ENCODE assay signal across 8 mouse cellular contexts in genomic region chr13:24713434-24714000, GRCm38 (mm10). TPM values are rescaled to one million over a fixed set of nuclear protein-coding genes. Genes with fewer than 3 reads are reported as not detected.
DNase-seq lines count a peak whose midpoint lies in the region; ATAC-seq lines count a peak whose summit lies in the region.

No protein-coding gene starts in this region.

- peak; percentile 69; the same call in 1 of the 2 replicates for ATAC-seq in hindbrain, embryonic 12.5 days (ENCODE audit: low FRiP score)

- no peak overlapping the region for H3K9ac ChIP-seq in hindbrain, embryonic 12.5 days

- no peak overlapping the region for H3K27ac ChIP-seq in hindbrain, embryonic 12.5 days

- DNase-seq in NIH3T3 (ENCODE audit: low read depth) = peak; percentile 86
- DNase-seq in cerebellum, adult 9-11 months = peak; percentile 82
- peak; percentile 72 to 82 for DNase-seq in frontal cortex, postnatal 10 days (ENCODE audit: low spot score in 2 of 2)
- peak; percentile 90 to 92 for DNase-seq in layer of hippocampus, postnatal 14 days (ENCODE audit: low spot score in 2 of 2)
- peak; percentile 92 for DNase-seq in lung, postnatal 10 days
- peak; percentile 64 for DNase-seq in retina, postnatal 7 days (ENCODE audit: low read depth, low spot score)
- DNase-seq in urinary bladder, adult 18-20 months (ENCODE audit: low spot score in 2 of 2) = peak; percentile 79 to 94

- peak overlapping the region; percentile 5; the same call in 1 of the 2 replicates for H3K4me3 ChIP-seq in hindbrain, embryonic 12.5 days

- 6% methylated on average over 16 of the region's 16 CpGs for WGBS in hindbrain, embryonic 12.5 days

- peaks cover 14% of the 10 kb centered on the region for H3K4me1 ChIP-seq in hindbrain, embryonic 12.5 days

- H3K36me3 ChIP-seq in hindbrain, embryonic 12.5 days = peaks cover 19% of the 10 kb centered on the region; the same call in 1 of the 2 replicates

- H3K9me3 ChIP-seq in hindbrain, embryonic 12.5 days (replicated peaks) = no peaks in the 10 kb centered on the region

- peaks cover 6% of the 10 kb centered on the region; the same call in 1 of the 2 replicates for H3K27me3 ChIP-seq in hindbrain, embryonic 12.5 days

- H3K4me2 ChIP-seq in hindbrain, embryonic 12.5 days (replicated peaks) = peak overlapping the region; percentile 31

RNA-seq across cellular contexts. Expression of gene Armh2, which starts 27.5 kb away (rescaled TPM):
- polyA plus RNA-seq in hindbrain, embryonic 12.5 days (2016; fragmentation: Nextera tagmentation; extraction: Ambion mirVana) = not detected in 2 replicates
- not detected for total RNA-seq in layer of hippocampus, postnatal 14 days (2021)

RNA-seq across cellular contexts. Expression of gene Gmnn, which starts 48.2 kb away (rescaled TPM):
- 67.6 and 76.3 TPM in 2 replicates for polyA plus RNA-seq in hindbrain, embryonic 12.5 days (2016; fragmentation: Nextera tagmentation; extraction: Ambion mirVana)
- total RNA-seq in layer of hippocampus, postnatal 14 days (2021) = 1 to 10 TPM; 2.3 to 2.4 TPM
